Mouse (Mus musculus) T-helper 17 cell (primary cell): ENCODE measurements around the gene 1700003E16Rik.
"Not testable (repeated sequence)": the region's sequence is repeated elsewhere in the genome, so short reads cannot be mapped to it uniquely, and the experiment has no call there.

Experiments used
- in situ Hi-C, 2 experiments: fragments of 300-600 bp; cut with MboI, MseI; formaldehyde crosslinking; loops; 1 replicate in 1 of 2; 2 replicates in 1 of 2; pipeline ENCODE4 v1.15.1; 2025; ENCODE audit warnings: high pct_unique_total_duplicates in 2 of 2

Gene 1700003E16Rik

DNA sequence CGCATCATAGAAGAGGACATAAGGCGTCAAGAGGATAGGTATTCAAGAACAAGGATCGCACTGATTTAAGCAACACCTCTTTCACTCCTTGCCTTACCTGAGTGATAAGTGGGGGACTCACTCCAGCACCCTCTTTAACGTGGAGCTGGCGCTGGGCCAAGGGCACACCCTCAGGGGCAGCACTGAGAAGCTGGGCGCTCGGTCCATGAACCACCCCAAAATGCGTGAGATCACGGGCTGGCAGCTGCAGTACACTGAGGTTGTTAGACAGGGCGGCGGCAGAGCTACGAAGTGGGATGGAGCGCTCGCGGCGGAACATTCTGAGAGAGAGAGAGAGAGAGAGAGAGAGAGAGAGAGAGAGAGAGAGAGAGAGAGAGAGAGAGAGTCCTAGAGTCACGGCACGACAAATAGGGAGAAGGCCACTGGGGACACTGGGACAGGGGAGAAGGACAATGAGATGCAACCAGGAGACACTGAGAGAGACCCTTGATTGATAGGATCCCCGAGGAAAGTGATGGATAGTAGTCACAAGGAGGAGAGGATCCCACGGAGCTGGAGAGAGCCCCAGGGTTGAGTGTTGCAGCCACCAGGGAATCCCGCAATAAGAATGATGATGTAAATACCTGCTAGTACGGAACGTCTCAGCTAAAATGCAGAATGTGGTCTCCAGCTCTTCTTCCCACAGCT, 509 bp upstream of the 1700003E16Rik start:
- in situ Hi-C loops: no loop called here

- in situ Hi-C loops: not testable (repeated sequence)
Measured at GRCm38 (mm10) chr6:83159456-83159855, 3.3 kb downstream of the 1700003E16Rik start.

DNA sequence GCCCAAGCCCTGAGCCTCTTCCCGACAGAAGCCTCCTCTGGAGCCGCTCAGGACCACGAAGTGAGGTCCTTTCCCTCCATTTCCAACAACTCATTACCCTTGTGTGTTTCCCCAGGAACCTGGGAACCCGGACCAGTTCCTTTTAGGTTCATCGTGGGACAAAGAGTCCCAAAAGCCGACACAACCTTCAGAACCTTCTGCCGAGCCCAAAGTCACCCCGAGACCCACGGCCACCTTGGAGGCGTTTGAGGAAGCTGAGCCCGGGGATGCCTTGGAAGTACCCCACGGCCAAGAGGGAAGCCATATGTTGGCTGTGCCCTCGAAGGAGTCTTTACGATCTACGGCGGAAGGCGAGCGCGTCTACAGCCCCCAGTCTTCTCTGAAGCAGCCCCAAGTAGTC, 5.2 kb downstream of the 1700003E16Rik start:
- in situ Hi-C loops: loop anchor here (5.0 kb wide), 3 partner anchors 116 to 159 kb away; no protein-coding TSS in a partner anchor

DNA sequence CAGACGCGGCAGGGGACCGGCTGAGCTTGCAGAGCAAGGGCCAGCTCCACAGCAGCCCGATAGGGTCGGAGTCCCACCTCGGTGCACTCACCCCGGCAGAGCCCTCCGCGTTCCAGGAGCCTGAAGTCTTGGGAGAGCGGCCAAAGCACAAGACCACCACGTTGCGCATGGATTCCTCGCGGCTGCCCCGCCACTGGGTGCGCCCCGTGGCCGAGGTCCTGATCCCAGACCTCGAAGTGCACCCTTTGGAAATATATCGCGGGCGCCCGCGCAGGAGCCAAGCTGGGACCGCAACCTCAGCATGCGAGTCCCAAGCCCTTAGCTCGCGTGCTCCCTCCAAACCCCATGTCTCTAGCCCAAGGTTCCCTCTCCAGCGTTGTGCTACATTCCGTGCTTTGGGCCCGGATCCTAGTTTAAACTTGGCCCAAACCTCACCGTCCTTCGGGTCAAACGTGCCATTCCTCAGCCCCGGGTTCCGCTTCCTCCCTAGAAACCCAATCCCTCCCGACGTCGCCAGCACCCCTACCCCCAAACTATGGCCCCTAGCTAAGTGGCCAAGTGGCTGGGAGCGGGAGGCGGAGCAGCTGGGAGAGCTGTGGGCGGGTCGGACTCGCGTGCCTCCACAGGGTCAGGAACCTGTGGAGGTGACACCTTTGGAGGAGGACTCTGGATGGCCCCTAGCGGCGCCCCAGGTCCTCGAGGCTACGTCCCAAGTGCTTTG, 5.9 kb downstream of the 1700003E16Rik start:
- in situ Hi-C loops: loop anchor here (5.0 kb wide), 3 partner anchors 115 to 160 kb away; no protein-coding TSS in a partner anchor

DNA sequence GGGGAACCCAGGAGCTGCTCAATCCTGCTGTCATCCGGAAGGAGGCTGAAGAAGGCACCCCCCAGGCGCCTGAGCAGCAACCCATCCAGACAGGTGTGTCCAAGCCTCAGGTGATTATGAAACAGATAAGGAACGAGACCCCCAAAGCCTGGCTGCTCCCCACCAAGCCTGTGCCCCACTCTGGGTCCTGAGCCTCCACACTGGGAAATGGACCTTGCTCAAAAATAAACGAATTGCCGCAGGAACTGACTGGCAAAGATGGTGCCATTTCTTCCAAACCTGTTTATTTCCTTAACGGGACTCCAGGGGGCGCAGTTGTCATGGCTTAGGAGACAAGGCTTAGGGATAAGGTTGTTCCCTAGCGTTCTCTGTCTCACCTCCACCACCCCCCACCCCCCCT, 6.5 kb downstream of the 1700003E16Rik start:
- in situ Hi-C loops: loop anchor here (5.0 kb wide), 3 partner anchors 115 to 160 kb away; no protein-coding TSS in a partner anchor

DNA sequence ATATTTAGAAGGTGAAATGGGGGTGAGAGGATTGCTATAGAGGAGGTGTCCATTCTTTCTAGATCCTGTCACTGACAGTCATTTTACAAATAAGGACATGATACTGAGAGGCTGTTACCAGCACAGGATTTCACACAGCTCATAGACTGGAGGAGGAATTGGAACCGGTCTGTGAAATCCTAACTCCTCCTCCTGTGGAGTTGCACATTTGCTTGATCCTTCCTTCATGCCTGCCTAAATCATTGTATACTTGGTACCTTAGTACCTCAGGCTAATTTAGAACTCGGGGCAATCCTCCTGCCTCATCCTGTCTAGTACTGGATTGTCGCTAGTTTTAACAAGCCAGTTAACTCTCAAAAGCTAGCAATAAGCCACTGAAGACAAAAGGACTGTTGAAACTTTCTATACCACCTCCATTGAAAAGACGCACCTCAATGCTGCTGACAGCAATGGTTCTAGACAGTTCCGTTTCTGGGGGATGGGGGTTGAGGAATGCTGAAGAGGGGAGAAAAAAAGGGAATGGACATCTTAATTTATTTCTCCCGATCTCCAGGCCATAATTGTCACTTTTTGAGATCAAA, 8.9 kb downstream of the 1700003E16Rik start:
- in situ Hi-C loops: no loop called here

DNA sequence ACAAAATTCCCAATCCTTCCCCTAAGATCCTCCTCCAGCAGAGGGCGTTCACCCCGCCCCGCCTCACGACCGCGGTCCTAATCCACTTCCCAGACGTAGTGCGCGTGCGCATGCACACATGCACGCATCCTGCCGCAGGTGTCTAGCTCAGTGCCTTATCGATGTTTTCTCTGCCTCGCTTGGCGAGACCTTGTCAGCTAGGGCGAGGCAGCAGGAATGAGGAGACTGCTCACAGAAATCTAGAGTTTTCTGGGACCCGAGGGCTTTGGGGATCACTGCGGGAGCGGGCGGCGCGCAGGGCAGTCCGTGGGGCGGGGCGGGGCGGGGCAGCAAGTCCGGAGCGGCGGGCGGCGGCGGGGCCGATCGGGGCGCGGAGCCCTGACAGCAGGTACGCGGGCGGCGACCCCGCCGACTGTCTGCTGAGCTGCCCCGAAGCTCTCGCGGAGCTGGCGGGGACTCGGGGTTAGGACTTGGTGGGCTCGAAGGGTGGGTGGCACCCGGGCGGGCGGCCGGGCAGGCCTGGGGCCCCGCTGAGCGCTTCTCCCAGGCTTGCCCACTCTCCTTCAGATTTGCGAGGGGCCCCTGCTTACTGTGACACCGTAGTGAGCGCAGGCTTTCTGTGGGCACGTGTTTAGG, 9.5 kb downstream of the 1700003E16Rik start, which contains the start of gene Dctn1:
TSS of gene Dctn1 (plus strand) at position 314 of the 636 bp plus-strand sequence.
- in situ Hi-C loops: no loop called here

GRCm38 (mm10) chr6:83166243-83166630, 10.0 kb downstream of the 1700003E16Rik start:
- in situ Hi-C loops: no loop called here

GRCm38 (mm10) chr6:83169872-83170271, 13.7 kb downstream of the 1700003E16Rik start:
- in situ Hi-C loops: no loop called here

- in situ Hi-C loops: no loop called here
Measured at GRCm38 (mm10) chr6:83171063-83171462, 14.9 kb downstream of the 1700003E16Rik start.

DNA sequence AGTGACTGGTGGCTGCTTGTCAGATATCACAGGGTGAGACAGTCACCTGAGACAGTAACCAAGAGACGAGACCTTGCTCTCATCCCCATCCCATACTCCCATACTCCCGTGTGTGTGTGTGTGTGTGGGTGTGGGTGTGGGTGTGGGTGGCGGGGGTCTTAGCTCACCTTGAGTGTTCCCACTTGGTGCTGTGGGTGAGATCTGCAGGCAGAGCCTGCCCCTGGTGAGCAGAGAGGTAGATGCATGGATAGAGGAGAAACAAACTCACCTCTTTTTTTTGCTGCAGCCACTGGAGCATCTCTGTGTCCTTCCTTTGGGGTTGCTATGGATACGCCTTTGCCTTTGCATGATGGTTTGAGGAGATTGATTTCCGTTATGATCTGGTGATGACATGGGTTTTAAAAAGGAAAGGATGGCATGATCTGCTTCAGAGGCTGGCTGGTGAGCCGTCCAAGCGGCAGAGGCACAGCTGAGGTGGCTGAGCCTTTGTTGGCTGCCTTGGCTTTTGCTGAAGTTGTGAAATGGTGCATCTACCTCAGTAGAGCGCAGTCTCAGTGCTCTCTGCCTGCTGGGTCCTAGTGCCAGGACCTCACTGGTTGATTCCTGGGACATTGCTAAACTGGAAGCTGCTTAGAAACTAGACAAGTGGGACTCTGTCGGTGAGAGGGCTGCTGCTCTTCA, 16.2 kb downstream of the 1700003E16Rik start:
- in situ Hi-C loops: no loop called here

DNA sequence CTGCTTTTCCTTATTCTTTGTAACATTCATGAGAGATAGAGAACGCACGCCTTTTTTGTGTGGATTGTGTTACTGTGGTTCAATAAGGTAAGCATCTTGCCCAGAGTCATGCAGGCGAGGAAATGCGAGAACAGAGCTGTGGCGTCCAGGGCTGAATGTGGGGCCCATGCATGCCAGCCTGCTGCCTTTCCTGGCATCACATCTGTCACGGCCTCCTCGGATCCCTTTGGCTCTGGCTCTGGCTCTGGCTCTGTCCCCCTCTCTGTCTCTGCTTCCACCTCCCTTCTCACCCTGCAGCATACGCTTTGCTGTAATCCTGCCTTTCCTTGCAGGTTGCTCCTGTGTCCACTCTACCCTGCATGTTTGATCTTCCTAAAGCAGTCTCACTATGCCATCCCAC, 19.8 kb downstream of the 1700003E16Rik start:
- in situ Hi-C loops: no loop called here

DNA sequence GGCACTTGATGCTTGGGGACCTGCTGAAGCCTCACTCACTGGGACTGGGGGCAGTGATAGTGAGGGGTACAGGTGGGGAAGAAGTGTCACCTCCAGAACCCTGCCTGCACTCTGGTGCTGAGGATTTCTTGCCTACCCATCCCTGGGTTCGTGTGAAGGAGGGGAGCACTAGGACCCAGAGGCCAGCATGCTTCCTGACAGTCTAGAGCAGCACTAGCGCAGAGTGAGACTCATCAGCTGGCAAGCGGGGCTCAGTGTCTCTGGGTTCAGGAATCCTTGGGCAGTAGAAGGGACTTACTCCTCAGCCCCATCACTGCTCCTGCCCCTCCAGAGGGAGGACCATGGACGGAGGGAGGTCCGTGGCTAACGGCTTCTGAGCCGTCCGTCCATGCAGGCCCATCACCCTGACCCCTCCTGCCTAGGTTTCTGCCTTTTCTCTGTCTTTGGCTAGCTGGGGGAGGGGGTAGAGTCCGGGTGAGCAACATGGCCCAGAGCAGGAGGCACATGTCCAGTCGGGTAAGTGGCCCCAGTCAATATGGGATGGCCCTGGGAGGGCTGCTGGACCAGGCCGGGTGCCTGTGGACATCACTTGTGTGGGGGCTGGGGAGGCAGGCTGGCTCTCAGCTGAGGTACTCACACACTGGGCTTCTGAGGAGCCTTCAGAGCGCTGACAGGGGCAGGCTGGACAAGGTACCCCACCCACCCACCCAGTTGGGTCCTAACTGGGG, 23.4 kb downstream of the 1700003E16Rik start:
- in situ Hi-C loops: no loop called here

GRCm38 (mm10) chr6:83180605-83181004, 24.4 kb downstream of the 1700003E16Rik start:
- in situ Hi-C loops: no loop called here

DNA sequence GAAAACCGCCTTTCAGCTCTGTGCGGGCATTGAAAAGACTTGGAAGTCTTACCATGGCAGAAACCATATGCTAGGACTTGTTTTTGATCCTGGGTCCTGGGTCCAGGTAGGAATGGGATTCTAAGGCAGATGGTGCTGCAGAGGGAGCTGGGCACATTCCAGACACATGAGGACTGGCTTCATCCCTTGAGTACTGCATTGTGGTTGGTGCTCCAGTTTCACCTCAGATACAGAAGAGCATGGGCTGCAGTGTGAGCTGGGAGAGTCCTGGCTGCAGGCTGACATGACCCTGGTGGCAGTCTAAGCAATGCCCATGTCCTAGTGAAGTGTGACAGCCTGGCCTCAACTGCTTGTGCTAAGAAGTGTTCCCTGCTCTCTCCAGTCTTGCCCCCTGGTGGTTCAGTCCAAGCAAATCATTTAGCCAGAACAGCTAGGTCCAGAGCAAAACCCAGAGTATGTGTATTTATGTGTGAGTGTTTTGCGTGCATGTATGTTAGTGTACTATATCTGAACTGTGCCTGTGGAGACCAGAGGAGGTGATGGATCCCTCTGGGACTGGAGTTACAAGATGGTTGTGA, 28.7 kb downstream of the 1700003E16Rik start:
- in situ Hi-C loops: no loop called here

- in situ Hi-C loops: no loop called here
Measured at GRCm38 (mm10) chr6:83185895-83186861, 30.0 kb downstream of the 1700003E16Rik start.

GRCm38 (mm10) chr6:83186946-83187345, 30.7 kb downstream of the 1700003E16Rik start:
- in situ Hi-C loops: no loop called here

DNA sequence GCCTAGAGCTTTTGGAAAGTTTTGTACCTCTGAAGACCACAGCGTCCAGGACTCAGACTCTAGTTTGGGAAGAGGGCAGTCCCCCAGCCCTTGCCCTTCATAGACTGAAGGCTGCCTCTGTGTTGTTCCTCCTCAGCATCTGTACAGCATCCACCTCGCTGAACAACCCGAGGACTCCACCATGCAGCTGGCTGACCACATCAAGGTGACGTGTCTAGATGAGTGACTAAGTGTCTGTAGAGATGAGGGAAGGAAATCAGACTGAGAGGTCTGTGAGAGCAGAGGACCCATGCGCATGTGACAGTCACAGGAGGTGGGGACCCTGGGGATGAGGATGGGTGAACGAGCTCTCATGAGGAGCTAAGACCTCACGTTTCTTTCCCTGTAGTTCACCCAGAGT, 37.4 kb downstream of the 1700003E16Rik start:
- in situ Hi-C loops: loop anchor here in 1 of 2 experiments (10.0 kb wide), 1 partner anchor 191 kb away; no protein-coding TSS in a partner anchor
